Mouse (Mus musculus): ENCODE data around the gene Kcnh2.

Kcnh2 gene

GRCm38 (mm10) chr5:24307118-24307777 is 44.2 kb downstream of the Kcnh2 start:
- no peak for DNase-seq

GRCm38 (mm10) chr5:24303199-24303598 is 48.2 kb downstream of the Kcnh2 start:
- DNase-seq: peak; percentile 18

- peak; percentile 18 for DNase-seq
These were observed 51.4 kb downstream of the Kcnh2 start for GRCm38 (mm10) chr5:24299845-24300589.

- DNase-seq: peak; percentile 37
These were observed 59.5 kb downstream of the Kcnh2 start for GRCm38 (mm10) chr5:24291954-24292353.

- no peak for DNase-seq
These were observed 65.0 kb downstream of the Kcnh2 start for GRCm38 (mm10) chr5:24286221-24286970.

- no peak for DNase-seq
These were observed 67.3 kb downstream of the Kcnh2 start for GRCm38 (mm10) chr5:24284145-24284544.

- DNase-seq: no peak
These were observed 68.2 kb downstream of the Kcnh2 start for GRCm38 (mm10) chr5:24283181-24283580.

- no peak for DNase-seq
These were observed 70.9 kb downstream of the Kcnh2 start for GRCm38 (mm10) chr5:24280523-24280922.

GRCm38 (mm10) chr5:24279527-24279926 is 71.9 kb downstream of the Kcnh2 start:
- DNase-seq: no peak

GRCm38 (mm10) chr5:24278206-24278605 is 73.2 kb downstream of the Kcnh2 start:
- no peak for DNase-seq

- no peak for DNase-seq
These were observed 77.5 kb downstream of the Kcnh2 start for GRCm38 (mm10) chr5:24273683-24274621.

- no peak for DNase-seq
These were observed 80.5 kb downstream of the Kcnh2 start for GRCm38 (mm10) chr5:24270941-24271340.

All from kidney, postnatal 10 days (tissue).